Mouse (Mus musculus): ENCODE measurements around the gene Rad23a. TPM values are rescaled to one million over a fixed set of nuclear protein-coding genes. Genes with fewer than 3 reads are reported as not detected.

Rad23a gene
- polyA plus RNA-seq, 1 experiment from 2014 or later = 115 TPM

- Histone ChIP-seq H3K4me1 (ENCODE audit: control insufficient read depth, insufficient read depth, low read length) (peaks cover 19% of the 10 kb centered on the region), H3K36me3 (ENCODE audit: control insufficient read depth, insufficient read depth, low read length) (no peaks in the 10 kb centered on the region), H3K9me3 (ENCODE audit: control insufficient read depth, low read length) (no peaks in the 10 kb centered on the region), H3K9ac (ENCODE audit: low read depth, low read length) (peak overlapping the region; percentile 25), H3K27me3 (replicated peaks; ENCODE audit: control insufficient read depth, insufficient read depth, low read length) (peaks cover 71% of the 10 kb centered on the region), H3K27ac (ENCODE audit: low read length) (peak overlapping the region; percentile 64), H3K4me2 (ENCODE audit: low read depth, low read length) (peak overlapping the region; percentile 34; the same call in 1 of the 2 replicates), H3K4me3 (ENCODE audit: low read length) (no peak overlapping the region)
- WGBS = 56% methylated on average over 13 of the region's 13 CpGs
- peak; percentile 74 for ATAC-seq
These were observed 46.5 kb downstream of the Rad23a start for GRCm38 (mm10) chr8:84793791-84794485.

DNA sequence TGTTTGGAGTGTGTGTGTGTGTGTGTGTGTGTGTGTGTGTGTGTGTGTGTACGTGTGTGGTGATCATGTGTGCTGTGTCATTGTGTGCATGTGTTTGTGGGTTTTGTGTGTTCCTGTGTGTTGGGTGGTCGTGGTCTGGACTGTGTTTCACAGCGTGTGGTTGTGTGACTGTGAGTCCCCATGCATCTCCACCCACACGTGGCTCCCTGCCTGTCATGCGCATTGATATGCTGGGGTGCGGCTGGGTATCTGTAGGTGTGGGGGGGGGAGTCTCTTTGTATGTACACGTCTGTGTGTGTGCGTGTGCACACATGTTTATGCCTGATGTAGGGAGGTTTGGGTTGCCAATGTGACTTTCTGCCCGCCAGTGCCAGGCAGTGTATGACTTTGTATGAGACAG is 47.3 kb downstream of the Rad23a start:
- Histone ChIP-seq H3K4me2 (ENCODE audit: low read depth, low read length) (no peak overlapping the region), H3K9ac (ENCODE audit: low read depth, low read length) (no peak overlapping the region), H3K4me3 (ENCODE audit: low read length) (no peak overlapping the region), H3K4me1 (ENCODE audit: control insufficient read depth, insufficient read depth, low read length) (peaks cover 17% of the 10 kb centered on the region), H3K36me3 (ENCODE audit: control insufficient read depth, insufficient read depth, low read length) (no peaks in the 10 kb centered on the region), H3K27ac (ENCODE audit: low read length) (no peak overlapping the region), H3K9me3 (ENCODE audit: control insufficient read depth, low read length) (no peaks in the 10 kb centered on the region), H3K27me3 (replicated peaks; ENCODE audit: control insufficient read depth, insufficient read depth, low read length) (peaks cover 71% of the 10 kb centered on the region)
- no peak for ATAC-seq
- 86% methylated on average over 9 of the region's 9 CpGs for WGBS

GRCm38 (mm10) chr8:84792429-84792947 is 48.0 kb downstream of the Rad23a start:
- Histone ChIP-seq H3K9me3 (ENCODE audit: control insufficient read depth, low read length) (no peaks in the 10 kb centered on the region), H3K27ac (ENCODE audit: low read length) (no peak overlapping the region), H3K9ac (ENCODE audit: low read depth, low read length) (no peak overlapping the region), H3K36me3 (ENCODE audit: control insufficient read depth, insufficient read depth, low read length) (no peaks in the 10 kb centered on the region), H3K4me1 (ENCODE audit: control insufficient read depth, insufficient read depth, low read length) (peaks cover 17% of the 10 kb centered on the region), H3K4me2 (ENCODE audit: low read depth, low read length) (no peak overlapping the region), H3K27me3 (replicated peaks; ENCODE audit: control insufficient read depth, insufficient read depth, low read length) (peaks cover 73% of the 10 kb centered on the region), H3K4me3 (ENCODE audit: low read length) (no peak overlapping the region)
- 78% methylated on average over 12 of the region's 12 CpGs for WGBS
- ATAC-seq = no peak

DNA sequence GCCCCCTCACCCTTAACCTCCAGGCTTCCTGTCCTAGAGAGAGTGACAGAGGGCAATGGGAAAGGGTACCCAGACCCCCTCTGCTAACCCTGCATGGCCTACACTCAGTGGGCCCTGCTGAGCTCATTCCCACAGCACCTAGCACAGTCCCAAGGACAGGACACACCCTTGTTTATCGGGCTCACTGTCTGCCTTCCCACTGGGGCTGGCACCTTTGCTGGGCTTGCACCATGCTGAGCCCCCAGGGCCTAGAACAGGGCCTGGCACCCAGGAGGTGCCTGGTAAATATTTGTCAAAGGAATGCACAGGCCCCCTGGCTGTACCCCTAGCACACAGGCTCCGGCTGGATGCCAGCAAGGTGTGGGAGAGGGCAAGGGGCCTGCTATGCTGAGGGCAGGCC is 49.9 kb downstream of the Rad23a start:
- Histone ChIP-seq H3K4me1 (ENCODE audit: control insufficient read depth, insufficient read depth, low read length) (peaks cover 25% of the 10 kb centered on the region), H3K9ac (ENCODE audit: low read depth, low read length) (no peak overlapping the region), H3K4me3 (ENCODE audit: low read length) (no peak overlapping the region), H3K27me3 (replicated peaks; ENCODE audit: control insufficient read depth, insufficient read depth, low read length) (peaks cover 73% of the 10 kb centered on the region), H3K9me3 (ENCODE audit: control insufficient read depth, low read length) (no peaks in the 10 kb centered on the region), H3K36me3 (ENCODE audit: control insufficient read depth, insufficient read depth, low read length) (no peaks in the 10 kb centered on the region), H3K27ac (ENCODE audit: low read length) (no peak overlapping the region), H3K4me2 (ENCODE audit: low read depth, low read length) (no peak overlapping the region)
- WGBS = 56% methylated on average over 2 of the region's 2 CpGs
- no peak for ATAC-seq

DNA sequence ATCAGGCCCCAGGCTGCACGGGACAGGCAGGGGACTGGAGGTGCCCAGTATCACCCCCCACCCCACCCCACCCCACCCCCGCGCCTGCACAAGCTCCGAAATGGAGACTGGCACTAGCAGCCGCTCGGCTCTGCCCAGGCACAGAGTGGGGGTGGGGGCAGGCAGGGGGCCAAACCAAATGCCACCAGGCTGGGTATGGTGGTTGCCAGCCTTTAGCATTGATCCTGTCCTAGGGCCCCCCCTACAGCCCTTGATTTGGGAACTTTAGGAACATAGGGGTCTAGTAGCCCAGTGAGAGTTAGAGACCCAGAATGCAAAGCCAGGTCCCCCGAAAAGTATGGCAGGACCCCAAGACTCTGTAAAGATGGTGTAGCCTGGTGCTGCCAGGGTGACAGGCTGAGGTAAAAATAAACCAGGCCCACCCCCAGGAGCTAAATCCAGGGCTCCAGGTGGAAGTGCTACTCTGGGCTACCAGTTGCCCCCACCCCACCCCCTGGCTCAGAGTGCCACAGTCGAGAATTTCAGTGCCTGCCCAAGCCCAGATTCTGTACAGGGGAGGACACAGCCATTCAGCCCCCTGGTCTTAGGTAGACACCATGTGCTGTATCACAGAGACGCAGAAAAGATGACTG is 50.5 kb downstream of the Rad23a start:
- Histone ChIP-seq H3K27me3 (replicated peaks; ENCODE audit: control insufficient read depth, insufficient read depth, low read length) (peaks cover 73% of the 10 kb centered on the region), H3K27ac (ENCODE audit: low read length) (no peak overlapping the region), H3K4me2 (ENCODE audit: low read depth, low read length) (no peak overlapping the region)

GRCm38 (mm10) chr8:84789345-84789744 is 51.1 kb downstream of the Rad23a start:
- Histone ChIP-seq H3K4me2 (ENCODE audit: low read depth, low read length) (no peak overlapping the region), H3K4me3 (ENCODE audit: low read length) (no peak overlapping the region), H3K9me3 (ENCODE audit: control insufficient read depth, low read length) (no peaks in the 10 kb centered on the region), H3K4me1 (ENCODE audit: control insufficient read depth, insufficient read depth, low read length) (peaks cover 21% of the 10 kb centered on the region), H3K36me3 (ENCODE audit: control insufficient read depth, insufficient read depth, low read length) (no peaks in the 10 kb centered on the region), H3K27me3 (replicated peaks; ENCODE audit: control insufficient read depth, insufficient read depth, low read length) (peaks cover 73% of the 10 kb centered on the region), H3K9ac (ENCODE audit: low read depth, low read length) (no peak overlapping the region), H3K27ac (ENCODE audit: low read length) (no peak overlapping the region)
- WGBS = 58% methylated on average over 5 of the region's 5 CpGs
- ATAC-seq = no peak

More for the DNA sequence above, 50.5 kb downstream of the Rad23a start:
- ATAC-seq = no peak
- no peak overlapping the region for H3K4me3 ChIP-seq (ENCODE audit: low read length)
- H3K36me3 ChIP-seq (ENCODE audit: control insufficient read depth, insufficient read depth, low read length) = no peaks in the 10 kb centered on the region
- peaks cover 25% of the 10 kb centered on the region for H3K4me1 ChIP-seq (ENCODE audit: control insufficient read depth, insufficient read depth, low read length)
- no peaks in the 10 kb centered on the region for H3K9me3 ChIP-seq (ENCODE audit: control insufficient read depth, low read length)
- no peak overlapping the region for H3K9ac ChIP-seq (ENCODE audit: low read depth, low read length)
- 70% methylated on average over 9 of the region's 9 CpGs for WGBS

GRCm38 (mm10) chr8:84788896-84789295 is 51.6 kb downstream of the Rad23a start:
- Histone ChIP-seq H3K9ac (ENCODE audit: low read depth, low read length) (no peak overlapping the region), H3K4me3 (ENCODE audit: low read length) (no peak overlapping the region), H3K27me3 (replicated peaks; ENCODE audit: control insufficient read depth, insufficient read depth, low read length) (peaks cover 74% of the 10 kb centered on the region), H3K4me2 (ENCODE audit: low read depth, low read length) (no peak overlapping the region), H3K27ac (ENCODE audit: low read length) (no peak overlapping the region), H3K9me3 (ENCODE audit: control insufficient read depth, low read length) (no peaks in the 10 kb centered on the region), H3K4me1 (ENCODE audit: control insufficient read depth, insufficient read depth, low read length) (peaks cover 19% of the 10 kb centered on the region), H3K36me3 (ENCODE audit: control insufficient read depth, insufficient read depth, low read length) (no peaks in the 10 kb centered on the region)
- WGBS = 21% methylated on average over 11 of the region's 11 CpGs
- ATAC-seq = no peak

GRCm38 (mm10) chr8:84787523-84788302 is 52.8 kb downstream of the Rad23a start:
- no peak overlapping the region for H3K27ac ChIP-seq (ENCODE audit: low read length)
- WGBS = 35% methylated on average over 13 of the region's 14 CpGs
- H3K27me3 ChIP-seq (replicated peaks; ENCODE audit: control insufficient read depth, insufficient read depth, low read length) = peaks cover 78% of the 10 kb centered on the region

DNA sequence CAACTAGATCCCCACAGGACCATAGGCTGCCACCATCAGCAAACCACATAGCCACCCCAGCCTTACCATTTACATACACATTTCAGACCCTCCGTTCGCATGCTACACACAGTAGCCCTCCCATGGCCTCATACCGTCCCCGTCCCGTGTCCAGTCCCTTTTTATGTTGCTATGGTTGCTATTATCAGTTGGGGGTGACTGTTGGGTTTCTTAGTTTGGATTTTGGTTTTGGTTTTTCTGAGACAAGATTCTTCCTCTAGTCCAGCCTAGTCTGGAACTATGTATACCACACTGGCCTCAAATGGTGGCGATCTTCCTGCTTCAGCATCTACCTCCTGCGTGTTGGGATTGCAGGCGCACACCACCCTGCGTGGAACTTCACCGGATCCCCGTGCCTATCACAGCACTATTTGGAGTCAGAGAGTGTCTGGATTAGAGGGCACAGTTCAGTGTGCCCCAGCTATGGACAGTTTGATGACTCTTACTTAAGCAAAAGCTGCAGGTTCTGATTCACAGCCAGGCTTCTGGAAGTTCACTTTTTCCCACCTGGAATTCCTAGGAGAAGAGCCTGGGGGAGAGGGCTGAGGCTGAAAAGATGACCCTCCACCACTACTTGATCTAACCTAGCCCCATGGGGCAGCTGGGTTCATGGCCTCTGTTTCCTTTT is 53.5 kb downstream of the Rad23a start:
- H3K27ac ChIP-seq (ENCODE audit: low read length) = no peak overlapping the region
- H3K4me1 ChIP-seq (ENCODE audit: control insufficient read depth, insufficient read depth, low read length) = peaks cover 14% of the 10 kb centered on the region
- no peak overlapping the region for H3K9ac ChIP-seq (ENCODE audit: low read depth, low read length)
- ATAC-seq = no peak
- no peaks in the 10 kb centered on the region for H3K36me3 ChIP-seq (ENCODE audit: control insufficient read depth, insufficient read depth, low read length)
- peaks cover 86% of the 10 kb centered on the region for H3K27me3 ChIP-seq (replicated peaks; ENCODE audit: control insufficient read depth, insufficient read depth, low read length)
- H3K4me3 ChIP-seq (ENCODE audit: low read length) = no peak overlapping the region
- H3K4me2 ChIP-seq (ENCODE audit: low read depth, low read length) = no peak overlapping the region
- H3K9me3 ChIP-seq (ENCODE audit: control insufficient read depth, low read length) = no peaks in the 10 kb centered on the region
- WGBS = 20% methylated on average over 11 of the region's 11 CpGs

More at GRCm38 (mm10) chr8:84787523-84788302, 52.8 kb downstream of the Rad23a start:
- Histone ChIP-seq H3K36me3 (ENCODE audit: control insufficient read depth, insufficient read depth, low read length) (no peaks in the 10 kb centered on the region), H3K4me1 (ENCODE audit: control insufficient read depth, insufficient read depth, low read length) (peaks cover 14% of the 10 kb centered on the region), H3K4me3 (ENCODE audit: low read length) (no peak overlapping the region), H3K9me3 (ENCODE audit: control insufficient read depth, low read length) (no peaks in the 10 kb centered on the region), H3K4me2 (ENCODE audit: low read depth, low read length) (no peak overlapping the region), H3K9ac (ENCODE audit: low read depth, low read length) (no peak overlapping the region)
- no peak for ATAC-seq

Measured in intestine, embryonic 16.5 days (tissue).